28 mouse cellular contexts compared by ENCODE assay signal in the genomic region with DNA sequence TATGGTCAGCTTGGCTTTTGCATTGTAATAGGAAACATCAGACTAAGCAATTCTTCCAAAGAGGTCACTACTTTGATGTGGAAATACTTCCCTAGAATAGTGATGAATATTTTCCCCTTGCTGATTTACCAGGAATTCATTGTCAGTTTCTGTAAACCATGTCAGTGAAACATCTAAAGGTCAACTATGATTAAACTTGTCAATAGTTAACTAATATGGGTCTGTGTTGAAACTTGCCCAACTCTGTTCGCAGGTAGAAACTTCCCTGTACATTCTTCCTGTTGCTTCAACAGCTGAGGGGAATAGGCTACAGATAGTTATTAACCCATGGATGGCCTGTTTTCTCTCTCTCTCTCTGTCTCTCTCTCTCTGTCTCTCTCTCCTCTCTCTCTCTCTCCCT.
DNase-seq lines count a peak whose midpoint lies in the region; ATAC-seq lines count a peak whose summit lies in the region.
"Had no signal": no experiment of that assay in that cellular context is flagged by ENCODE, and none has a peak within 500 bp of the region (broad histone marks: within the 10 kb centered on the region; RNA-seq: fewer than 3 reads in every experiment).

No protein-coding gene starts in this region.

- no peaks in the 10 kb centered on the region for H3K9me3 ChIP-seq in liver, embryonic 15.5 days (replicated peaks)
- H3K9me3 ChIP-seq in liver, embryonic 11.5 days (ENCODE audit: control insufficient read depth, low read length) = no peaks in the 10 kb centered on the region
- H3K9me3 ChIP-seq in intestine, embryonic 16.5 days (ENCODE audit: control insufficient read depth, low read length) = no peaks in the 10 kb centered on the region
- H3K9me3 ChIP-seq in hindbrain, embryonic 13.5 days = no peaks in the 10 kb centered on the region
- H3K9me3 ChIP-seq: embryonic facial prominence, embryonic 10.5 days; embryonic facial prominence, embryonic 15.5 days; forebrain, embryonic 13.5 days; heart, embryonic 10.5 days; heart, embryonic 15.5 days; limb, embryonic 10.5 days; limb, embryonic 15.5 days; lung, embryonic 15.5 days; midbrain, embryonic 10.5 days; neural tube, embryonic 12.5 days had no signal

- H3K36me3 ChIP-seq in liver, embryonic 15.5 days (replicated peaks) = no peaks in the 10 kb centered on the region
- no peaks in the 10 kb centered on the region for H3K36me3 ChIP-seq in liver, embryonic 11.5 days (ENCODE audit: control insufficient read depth, insufficient read depth, low read length)
- no peaks in the 10 kb centered on the region for H3K36me3 ChIP-seq in intestine, embryonic 16.5 days (ENCODE audit: control insufficient read depth, insufficient read depth, low read length)
- no peaks in the 10 kb centered on the region for H3K36me3 ChIP-seq in hindbrain, embryonic 13.5 days
- H3K36me3 ChIP-seq: embryonic facial prominence, embryonic 10.5 days; embryonic facial prominence, embryonic 15.5 days; G1E; heart, embryonic 10.5 days; heart, embryonic 15.5 days; limb, embryonic 10.5 days; limb, embryonic 15.5 days; lung, embryonic 15.5 days; midbrain, embryonic 10.5 days; neural tube, embryonic 12.5 days had no signal

- no peaks in the 10 kb centered on the region for H3K27me3 ChIP-seq in liver, embryonic 15.5 days
- no peaks in the 10 kb centered on the region for H3K27me3 ChIP-seq in liver, embryonic 11.5 days (replicated peaks; ENCODE audit: control insufficient read depth, insufficient read depth, low read length)
- H3K27me3 ChIP-seq in intestine, embryonic 16.5 days (replicated peaks; ENCODE audit: control insufficient read depth, insufficient read depth, low read length) = no peaks in the 10 kb centered on the region
- H3K27me3 ChIP-seq in hindbrain, embryonic 13.5 days = no peaks in the 10 kb centered on the region
- H3K27me3 ChIP-seq: embryonic facial prominence, embryonic 15.5 days; forebrain, embryonic 13.5 days; heart, embryonic 15.5 days; limb, embryonic 15.5 days; lung, embryonic 15.5 days; neural tube, embryonic 12.5 days; Patski had no signal

- no peak overlapping the region for H3K4me3 ChIP-seq in liver, embryonic 15.5 days (replicated peaks)
- no peak overlapping the region for H3K4me3 ChIP-seq in liver, embryonic 11.5 days (ENCODE audit: low read depth, low read length)
- no peak overlapping the region for H3K4me3 ChIP-seq in intestine, embryonic 16.5 days (ENCODE audit: low read length)
- no peak overlapping the region for H3K4me3 ChIP-seq in hindbrain, embryonic 13.5 days
- H3K4me3 ChIP-seq: embryonic facial prominence, embryonic 10.5 days; embryonic facial prominence, embryonic 15.5 days; forebrain, embryonic 13.5 days; heart, embryonic 10.5 days; heart, embryonic 15.5 days; limb, embryonic 10.5 days; limb, embryonic 15.5 days; lung, embryonic 15.5 days; midbrain, embryonic 10.5 days; myocyte; neural tube, embryonic 12.5 days had no signal

- no peak overlapping the region for H3K27ac ChIP-seq in liver, embryonic 15.5 days (replicated peaks)
- no peak overlapping the region for H3K27ac ChIP-seq in liver, embryonic 11.5 days (ENCODE audit: low read depth, low read length)
- H3K27ac ChIP-seq in intestine, embryonic 16.5 days (ENCODE audit: low read length) = no peak overlapping the region
- no peak overlapping the region for H3K27ac ChIP-seq in hindbrain, embryonic 13.5 days
- H3K27ac ChIP-seq: embryonic facial prominence, embryonic 10.5 days; embryonic facial prominence, embryonic 15.5 days; forebrain, embryonic 13.5 days; heart, embryonic 10.5 days; heart, embryonic 15.5 days; hindbrain, postnatal 0 days; limb, embryonic 10.5 days; limb, embryonic 15.5 days; lung, embryonic 15.5 days; midbrain, embryonic 10.5 days; neural tube, embryonic 12.5 days had no signal

- 36% methylated on average over 1 of the region's 1 CpGs for WGBS in liver, embryonic 15.5 days (ENCODE audit: insufficient replicate concordance)
- WGBS in liver, embryonic 11.5 days = 46% methylated on average over 1 of the region's 1 CpGs
- WGBS in intestine, embryonic 16.5 days = 45% methylated on average over 1 of the region's 1 CpGs
- 81% methylated on average over 1 of the region's 1 CpGs for WGBS in hindbrain, embryonic 13.5 days

- no peak overlapping the region for H3K9ac ChIP-seq in liver, embryonic 15.5 days
- no peak overlapping the region for H3K9ac ChIP-seq in liver, embryonic 11.5 days (ENCODE audit: low read depth, low read length)
- H3K9ac ChIP-seq in intestine, embryonic 16.5 days (ENCODE audit: low read depth, low read length) = no peak overlapping the region
- no peak overlapping the region for H3K9ac ChIP-seq in hindbrain, embryonic 13.5 days
- H3K9ac ChIP-seq: embryonic facial prominence, embryonic 15.5 days; forebrain, embryonic 13.5 days; heart, embryonic 15.5 days; limb, embryonic 15.5 days; lung, embryonic 15.5 days; neural tube, embryonic 12.5 days had no signal

- peak; percentile 67 for ATAC-seq in liver, embryonic 15.5 days (ENCODE audit: insufficient read depth)
- ATAC-seq in liver, embryonic 11.5 days (replicated peaks; ENCODE audit: low FRiP score) = no peak
- ATAC-seq in intestine, embryonic 16.5 days = peak; percentile 99
- ATAC-seq in hindbrain, embryonic 13.5 days (ENCODE audit: low FRiP score) = no peak
- ATAC-seq: forebrain, embryonic 13.5 days; hindbrain, postnatal 0 days; Patski had no signal

- no peak overlapping the region for H3K4me2 ChIP-seq in liver, embryonic 15.5 days
- H3K4me2 ChIP-seq in liver, embryonic 11.5 days = no peak overlapping the region
- no peak overlapping the region for H3K4me2 ChIP-seq in intestine, embryonic 16.5 days (ENCODE audit: low read depth, low read length)
- H3K4me2 ChIP-seq in hindbrain, embryonic 13.5 days = no peak overlapping the region
- H3K4me2 ChIP-seq: embryonic facial prominence, embryonic 15.5 days; forebrain, embryonic 13.5 days; heart, embryonic 15.5 days; limb, embryonic 15.5 days; lung, embryonic 15.5 days; neural tube, embryonic 12.5 days had no signal

- H3K4me1 ChIP-seq in liver, embryonic 15.5 days (replicated peaks) = no peaks in the 10 kb centered on the region
- H3K4me1 ChIP-seq in liver, embryonic 11.5 days (replicated peaks; ENCODE audit: control insufficient read depth, insufficient read depth, low read length) = no peaks in the 10 kb centered on the region
- no peaks in the 10 kb centered on the region for H3K4me1 ChIP-seq in intestine, embryonic 16.5 days (ENCODE audit: control insufficient read depth, insufficient read depth, low read length)
- no peaks in the 10 kb centered on the region for H3K4me1 ChIP-seq in hindbrain, embryonic 13.5 days (replicated peaks)
- H3K4me1 ChIP-seq: embryonic facial prominence, embryonic 10.5 days; embryonic facial prominence, embryonic 15.5 days; forebrain, embryonic 13.5 days; heart, embryonic 10.5 days; heart, embryonic 15.5 days; limb, embryonic 10.5 days; limb, embryonic 15.5 days; lung, embryonic 15.5 days; midbrain, embryonic 10.5 days; neural tube, embryonic 12.5 days had no signal

- peak; percentile 48 for DNase-seq in kidney, adult 9 months
- DNase-seq in kidney, postnatal 14 days = no peak
- no peak for DNase-seq in liver, embryonic 11.5 days (ENCODE audit: low spot score)
- DNase-seq in right cerebral cortex, postnatal 4 days = no peak
- DNase-seq: adrenal gland, postnatal 10 days; cerebellum, adult 8-10 months; cerebellum, postnatal 25 days; gastrocnemius, postnatal 14 days; heart, adult 11 months; layer of hippocampus, postnatal 36 days; right cerebral cortex, adult 18-20 months had no signal

Comparison
In these comparisons a context has a peak if more than half of its experiments do, and no peak if none do; other contexts are left out.
1. ATAC-seq: peak in liver, embryonic 15.5 days (single experiment) and intestine, embryonic 16.5 days (single experiment); none in liver, embryonic 11.5 days (single experiment) and hindbrain, embryonic 13.5 days (single experiment).